ENCODE assay signal across 12 mouse cellular contexts in genomic region chr14:28288196-28288595, GRCm38 (mm10).
"Had no signal": no experiment of that assay in that cellular context is flagged by ENCODE, and none has a peak within 500 bp of the region (broad histone marks: within the 10 kb centered on the region; RNA-seq: fewer than 3 reads in every experiment).

No protein-coding gene starts in this region.

- DNase-seq: retina, postnatal 1 day; right cerebral cortex, adult 18-20 months; right cerebral cortex, postnatal 14 days; right cerebral cortex, postnatal 25 days; right cerebral cortex, postnatal 4 days; spleen, adult 18-20 months; thymus, adult 18-20 months; thymus, adult 2 months; thymus, postnatal 14 days; thymus, postnatal 25 days; thymus, postnatal 36 days; thymus, postnatal 4 days had no signal
